Mouse (Mus musculus) heart, embryonic 11.5 days (tissue): Measurements from ENCODE around the gene Adam19. TPM values are rescaled to one million over a fixed set of nuclear protein-coding genes. Genes with fewer than 3 reads are reported as not detected.

Source experiments
- ATAC-seq: fragments of 200-750 bp; cut with Nextera tagmentation; replicated peaks from 2 replicates; pipeline ENCODE4 v1.8.0; 2017; ENCODE audit warnings: moderate library complexity; ENCODE audit not compliant: insufficient number of reproducible peaks, low FRiP score, low TSS enrichment
- H3K27ac ChIP-seq: fragments of 300-500 bp; sonication (generic); 2 replicates; pipeline ENCODE4 v1.5.1; 2014; ENCODE audit warnings: mild to moderate bottlenecking, low read depth, low read length
- H3K27me3 ChIP-seq: fragments of 300-500 bp; sonication (generic); 2 replicates; pipeline ENCODE4 v1.6.1; 2014; ENCODE audit warnings: mild to moderate bottlenecking, low read length, mixed read lengths; ENCODE audit not compliant: control insufficient read depth, insufficient read depth
- H3K36me3 ChIP-seq: fragments of 300-500 bp; sonication (generic); 2 replicates; pipeline ENCODE4 v1.6.1; 2014; ENCODE audit warnings: mild to moderate bottlenecking, low read length, moderate library complexity, mixed read lengths; ENCODE audit not compliant: control insufficient read depth, insufficient read depth
- H3K4me1 ChIP-seq: fragments of 300-500 bp; sonication (generic); 2 replicates; pipeline ENCODE4 v1.6.1; 2014; ENCODE audit warnings: low read length; ENCODE audit not compliant: control insufficient read depth, insufficient read depth
- H3K4me2 ChIP-seq: fragments of 300-500 bp; sonication (generic); 2 replicates; pipeline ENCODE4 v1.6.1; 2014; ENCODE audit warnings: mild to moderate bottlenecking, moderate library complexity
- H3K4me3 ChIP-seq: fragments of 300-500 bp; sonication (generic); 2 replicates; pipeline ENCODE4 v1.5.1; 2014; ENCODE audit warnings: low read depth, low read length
- H3K9ac ChIP-seq: fragments of 300-500 bp; sonication (generic); 2 replicates; pipeline ENCODE4 v1.6.1; 2014; ENCODE audit warnings: mild to moderate bottlenecking, low read depth, low read length, moderate library complexity
- H3K9me3 ChIP-seq: fragments of 300-500 bp; sonication (generic); replicated peaks from 2 replicates; pipeline ENCODE4 v1.6.1; 2016; ENCODE audit warnings: low read length; ENCODE audit not compliant: control insufficient read depth
- WGBS: fragments of 180-500 bp; shearing (Covaris S2); extraction: QIAGEN DNeasy Blood & Tissue Kit; methylation state at CpG from one replicate; pipeline ENCODE4 v1.1.7; 2014; ENCODE audit not compliant: insufficient replicate concordance; 5-methylcytosine and 5-hydroxymethylcytosine counted together
- polyA plus RNA-seq: library from polyadenylated mRNA; unstranded; fragments of >200 nt; fragmentation: Nextera tagmentation; extraction: Ambion mirVana; gene quantifications from 2 replicates; pipeline ENCODE4 v1.2.1, GENCODE M21; 2014

Adam19 gene
- polyA plus RNA-seq, 1 experiment from 2014 or later = 24.4 TPM

DNA sequence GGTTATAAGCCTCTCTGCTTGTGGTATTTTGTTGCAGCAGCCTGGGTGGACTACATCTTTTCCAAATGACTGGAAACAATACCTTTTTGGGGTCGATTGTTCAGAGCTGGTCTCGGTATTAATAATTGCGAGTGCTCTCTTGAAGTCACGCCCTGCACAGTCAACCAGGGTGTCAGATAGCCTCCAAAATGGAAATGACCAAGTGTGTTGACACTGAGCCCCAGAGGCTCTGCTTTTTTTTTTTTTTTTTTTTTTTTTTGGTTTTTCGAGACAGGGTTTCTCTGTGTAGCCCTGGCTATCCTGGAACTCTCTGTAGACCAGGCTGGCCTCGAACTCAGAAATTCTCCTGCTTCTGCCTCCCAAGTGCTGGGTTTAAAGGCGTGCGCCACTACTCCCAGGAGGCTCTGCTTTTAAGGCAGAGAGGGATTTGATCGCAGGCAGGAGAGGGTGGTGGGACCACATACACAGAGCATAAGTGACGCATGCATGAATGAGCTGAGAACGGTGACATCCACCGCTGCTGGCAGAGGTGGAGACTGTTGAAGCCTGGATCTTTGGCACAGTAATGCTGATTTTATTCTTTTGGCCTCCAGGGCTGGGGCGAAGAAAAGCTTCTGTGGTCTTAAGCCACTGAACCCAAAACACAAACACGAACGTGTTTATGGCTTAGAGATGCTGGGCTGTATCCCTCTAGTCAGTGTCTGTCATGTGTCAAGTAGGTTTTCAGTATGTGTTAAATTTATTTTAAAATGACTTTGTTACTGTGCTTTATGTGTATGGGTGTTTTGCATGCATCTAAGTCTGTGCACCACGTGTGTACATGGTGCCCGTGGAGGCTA, 18.3 kb downstream of the Adam19 start:
- H3K4me3 ChIP-seq = no peak overlapping the region
- no peaks in the 10 kb centered on the region; the same call in 1 of the 2 replicates for H3K9me3 ChIP-seq
- no peaks in the 10 kb centered on the region for H3K27me3 ChIP-seq
- H3K9ac ChIP-seq = no peak overlapping the region; the same call in 1 of the 2 replicates
- no peak for ATAC-seq
- H3K4me1 ChIP-seq = peaks cover 44% of the 10 kb centered on the region
- peaks cover 23% of the 10 kb centered on the region for H3K36me3 ChIP-seq
- 92% methylated on average over 17 of the region's 17 CpGs for WGBS
- H3K4me2 ChIP-seq = no peak overlapping the region
- peak overlapping the region; percentile 68; the same call in 1 of the 2 replicates for H3K27ac ChIP-seq

DNA sequence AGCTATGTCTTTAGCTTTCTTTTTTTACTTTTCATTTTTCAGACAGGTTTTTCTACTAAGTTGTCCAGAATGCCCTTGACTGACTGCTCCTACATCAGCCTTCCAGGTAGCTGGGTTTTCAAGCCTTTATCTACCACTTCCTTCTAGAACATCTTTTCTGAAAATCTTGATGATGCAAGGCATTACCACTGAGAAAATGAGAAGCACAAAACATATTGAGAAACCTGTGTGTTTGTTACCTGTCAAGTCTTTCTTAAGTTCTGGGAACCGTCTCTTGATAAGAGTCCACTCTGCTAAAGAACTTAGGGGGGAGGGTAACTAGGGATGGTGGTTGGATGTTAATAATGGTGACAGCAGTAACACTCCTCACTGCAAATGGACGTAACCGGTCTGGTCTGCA, 19.7 kb downstream of the Adam19 start:
- Histone ChIP-seq H3K4me2 (no peak overlapping the region), H3K36me3 (peaks cover 23% of the 10 kb centered on the region), H3K27ac (no peak overlapping the region), H3K27me3 (no peaks in the 10 kb centered on the region), H3K4me1 (peaks cover 33% of the 10 kb centered on the region), H3K9me3 (no peaks in the 10 kb centered on the region; the same call in 1 of the 2 replicates), H3K9ac (no peak overlapping the region), H3K4me3 (no peak overlapping the region)
- WGBS = 66% methylated on average over 3 of the region's 3 CpGs
- ATAC-seq = no peak

DNA sequence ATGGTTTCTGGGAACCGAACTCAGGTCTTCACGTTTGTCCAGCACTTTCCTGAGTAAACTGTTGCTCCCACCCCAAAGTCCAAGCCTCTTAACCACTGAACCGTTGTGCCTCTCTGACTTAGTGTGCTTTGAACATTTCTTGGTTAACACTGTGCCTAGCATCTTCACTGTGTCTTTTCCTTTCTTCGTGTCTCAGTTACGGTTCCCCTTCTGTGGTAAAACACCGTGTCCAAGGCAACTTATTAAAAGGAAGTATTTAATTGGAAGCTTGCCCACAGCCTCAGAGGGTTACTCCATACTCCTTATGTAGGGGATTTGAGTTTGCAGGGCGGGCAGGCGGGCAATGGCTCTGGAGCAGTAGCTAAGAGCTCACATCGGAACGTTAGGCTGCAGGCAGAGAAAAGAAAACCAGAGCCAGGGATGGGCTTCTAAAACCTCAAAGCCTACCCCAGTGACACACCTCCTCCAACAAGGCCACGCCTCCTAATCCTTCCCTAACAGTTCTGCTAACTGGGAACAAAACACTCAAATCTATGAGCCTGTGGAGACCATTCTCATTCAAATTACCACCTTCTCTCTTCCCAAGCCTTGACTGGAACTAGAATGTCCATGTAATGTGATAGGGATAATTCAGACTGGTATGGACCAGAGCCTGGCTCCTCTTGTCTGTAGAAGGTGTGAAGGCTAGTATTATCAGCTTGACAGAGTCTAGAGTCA, 20.8 kb downstream of the Adam19 start:
- H3K27ac ChIP-seq = peak overlapping the region; percentile 35
- no peak overlapping the region for H3K9ac ChIP-seq
- H3K4me3 ChIP-seq = no peak overlapping the region
- H3K4me1 ChIP-seq = peaks cover 28% of the 10 kb centered on the region
- no peak for ATAC-seq
- H3K4me2 ChIP-seq = no peak overlapping the region
- 93% methylated on average over 11 of the region's 11 CpGs for WGBS
- no peaks in the 10 kb centered on the region; the same call in 1 of the 2 replicates for H3K9me3 ChIP-seq
- no peaks in the 10 kb centered on the region for H3K27me3 ChIP-seq
- H3K36me3 ChIP-seq = peaks cover 23% of the 10 kb centered on the region

DNA sequence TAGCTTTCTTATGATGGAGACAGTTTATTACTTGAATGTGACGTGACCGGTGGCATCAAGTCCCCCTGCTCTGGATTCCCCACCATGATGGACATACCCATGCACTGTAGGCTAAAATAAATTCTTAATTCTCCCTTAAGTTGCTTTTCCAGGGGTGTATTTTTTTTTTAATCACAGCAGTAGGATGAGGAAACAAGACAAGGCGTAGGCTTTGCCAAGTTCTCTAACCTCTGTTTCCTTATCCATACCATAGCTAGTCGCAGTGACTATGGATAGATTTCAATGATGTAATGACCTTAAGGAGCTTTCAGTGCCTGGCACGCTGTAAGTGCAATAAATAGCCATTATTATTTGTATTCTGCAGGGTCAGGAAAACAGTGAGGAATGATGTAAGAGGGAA, 21.5 kb downstream of the Adam19 start:
- H3K27ac ChIP-seq = peak overlapping the region; percentile 35; the same call in 1 of the 2 replicates
- ATAC-seq = no peak
- no peak overlapping the region for H3K9ac ChIP-seq
- no peak overlapping the region for H3K4me2 ChIP-seq
- H3K9me3 ChIP-seq = no peaks in the 10 kb centered on the region; the same call in 1 of the 2 replicates
- H3K27me3 ChIP-seq = no peaks in the 10 kb centered on the region
- H3K4me3 ChIP-seq = no peak overlapping the region
- H3K36me3 ChIP-seq = peaks cover 23% of the 10 kb centered on the region
- peaks cover 28% of the 10 kb centered on the region for H3K4me1 ChIP-seq
- 86% methylated on average over 5 of the region's 5 CpGs for WGBS

DNA sequence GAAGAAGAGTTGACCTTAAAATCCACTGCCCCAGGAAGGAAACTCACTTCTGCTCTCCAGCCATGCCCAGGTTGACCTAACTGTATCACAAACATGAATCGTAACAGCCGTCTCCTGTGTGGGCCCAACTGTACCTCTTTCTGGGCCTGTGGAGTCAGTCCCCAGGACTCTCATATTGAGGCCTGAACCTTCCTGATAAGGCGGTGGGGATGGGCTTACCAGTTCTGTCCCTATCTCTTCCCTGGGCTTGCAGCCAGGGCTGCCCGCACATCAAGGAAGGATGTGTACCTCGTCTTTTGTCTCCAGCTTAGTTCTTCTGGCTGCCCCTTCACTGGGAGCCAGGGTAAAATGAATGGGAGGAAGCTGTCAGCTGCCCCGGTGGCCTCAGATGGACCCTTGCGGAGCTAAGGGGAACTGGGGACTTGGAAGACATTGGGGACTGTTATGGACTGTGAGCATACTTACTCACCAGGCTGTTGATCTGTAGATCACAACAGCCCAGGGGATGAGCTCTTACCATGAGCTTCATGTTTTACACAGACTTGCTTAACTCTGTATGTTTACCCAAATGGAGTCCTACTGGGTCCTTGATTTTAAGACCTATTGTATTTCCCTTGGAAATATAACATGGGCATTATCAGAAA, 22.1 kb downstream of the Adam19 start:
- Histone ChIP-seq H3K36me3 (peaks cover 21% of the 10 kb centered on the region), H3K4me1 (peaks cover 26% of the 10 kb centered on the region), H3K27me3 (no peaks in the 10 kb centered on the region), H3K4me2 (no peak overlapping the region; the same call in 1 of the 2 replicates), H3K27ac (peak overlapping the region; percentile 84), H3K9me3 (no peaks in the 10 kb centered on the region; the same call in 1 of the 2 replicates), H3K4me3 (no peak overlapping the region), H3K9ac (no peak overlapping the region)
- ATAC-seq = peak; percentile 92
- WGBS = 63% methylated on average over 7 of the region's 7 CpGs

DNA sequence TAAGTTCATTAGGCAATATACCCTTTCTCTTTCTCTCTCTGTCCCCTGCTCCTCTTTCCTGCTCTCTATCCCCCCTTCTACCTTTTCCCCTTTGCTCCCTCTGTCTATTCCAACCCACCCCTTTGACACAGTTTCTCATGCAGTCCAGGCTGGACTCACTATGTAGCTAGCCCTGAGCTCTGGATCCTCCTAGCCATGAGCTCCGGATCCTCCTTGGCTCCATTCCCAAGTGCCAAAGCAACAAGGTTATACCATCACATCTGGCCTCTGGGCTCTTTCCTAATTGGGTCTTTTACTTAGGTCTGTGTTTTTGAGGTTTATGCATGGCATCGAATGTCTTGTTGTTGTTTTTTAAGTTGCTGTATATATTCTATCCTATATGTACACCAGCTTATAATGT, 25.3 kb downstream of the Adam19 start:
- no peak for ATAC-seq
- Histone ChIP-seq H3K9me3 (no peaks in the 10 kb centered on the region; the same call in 1 of the 2 replicates), H3K4me1 (peaks cover 44% of the 10 kb centered on the region), H3K4me3 (no peak overlapping the region), H3K27me3 (no peaks in the 10 kb centered on the region), H3K9ac (no peak overlapping the region), H3K36me3 (peaks cover 20% of the 10 kb centered on the region), H3K4me2 (no peak overlapping the region), H3K27ac (no peak overlapping the region)
- 83% methylated on average over 2 of the region's 2 CpGs for WGBS

DNA sequence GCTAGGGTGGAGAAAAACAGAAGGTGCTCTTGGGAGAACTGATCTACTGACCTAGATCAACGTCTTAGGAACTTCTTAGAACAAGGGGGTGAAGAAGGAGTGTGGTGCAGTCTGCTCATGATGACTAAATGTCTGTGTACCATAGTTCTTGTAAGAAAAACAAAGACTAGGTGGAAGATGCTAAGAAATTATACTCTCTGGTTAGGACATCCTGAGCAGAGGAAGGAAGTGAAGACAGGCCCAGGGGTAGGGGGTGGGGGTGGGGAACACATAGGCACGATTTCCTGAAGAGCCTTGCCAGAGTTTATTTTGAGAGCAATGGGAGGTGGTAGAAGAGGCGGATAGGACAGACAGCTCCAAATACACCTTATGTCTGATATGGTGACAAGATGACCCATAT, 27.6 kb downstream of the Adam19 start:
- Histone ChIP-seq H3K27ac (no peak overlapping the region), H3K27me3 (no peaks in the 10 kb centered on the region), H3K4me1 (peaks cover 54% of the 10 kb centered on the region), H3K36me3 (peaks cover 8% of the 10 kb centered on the region), H3K9ac (no peak overlapping the region), H3K4me3 (no peak overlapping the region), H3K9me3 (no peaks in the 10 kb centered on the region; the same call in 1 of the 2 replicates), H3K4me2 (no peak overlapping the region)
- ATAC-seq = no peak
- WGBS = 46% methylated on average over 3 of the region's 3 CpGs

DNA sequence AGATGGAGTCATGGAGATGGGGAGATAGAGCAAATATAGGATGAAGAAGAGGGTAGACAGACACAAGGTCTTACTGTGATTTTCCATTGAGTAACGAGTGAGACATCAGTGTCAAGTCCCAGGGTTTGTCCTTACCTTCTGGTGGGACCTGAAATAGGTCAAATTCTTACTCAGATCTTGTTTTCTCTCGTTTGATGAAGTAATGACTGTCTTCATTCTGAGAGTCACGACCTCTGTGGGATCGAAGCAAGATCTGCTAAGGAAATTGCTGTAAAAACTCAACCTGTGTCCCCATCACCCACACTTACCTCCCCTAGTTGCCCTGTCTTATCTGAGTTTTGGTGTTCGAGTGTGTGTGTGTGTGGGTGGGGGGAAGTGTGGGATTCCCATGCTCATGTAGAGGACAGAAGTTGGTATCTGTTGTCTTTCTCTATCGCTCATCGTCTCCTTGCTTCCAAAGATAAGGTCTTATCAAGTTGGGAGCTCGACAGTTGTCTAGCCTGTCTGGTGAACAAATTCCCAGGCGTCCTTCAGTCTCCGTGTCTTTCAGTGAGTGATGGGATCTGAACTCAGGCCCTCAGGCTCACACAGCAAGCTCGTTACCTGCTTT, 28.1 kb downstream of the Adam19 start:
- Histone ChIP-seq H3K4me2 (no peak overlapping the region), H3K27me3 (no peaks in the 10 kb centered on the region), H3K27ac (0 out of 2 replicates have a peak overlapping the region, but pooled peaks have one; percentile 29), H3K4me3 (no peak overlapping the region), H3K9ac (no peak overlapping the region), H3K9me3 (no peaks in the 10 kb centered on the region), H3K36me3 (peaks cover 4% of the 10 kb centered on the region), H3K4me1 (peaks cover 60% of the 10 kb centered on the region)
- 37% methylated on average over 11 of the region's 11 CpGs for WGBS
- ATAC-seq = no peak
